ENCODE assay signal across 15 mouse cellular contexts in genomic region chr16:36808616-36809015, GRCm38 (mm10).
"Had no signal": no experiment of that assay in that cellular context is flagged by ENCODE, and none has a peak within 500 bp of the region (broad histone marks: within the 10 kb centered on the region; RNA-seq: fewer than 3 reads in every experiment).

No protein-coding gene starts in this region.

- H3K9me3 ChIP-seq: intestine, embryonic 15.5 days; limb, embryonic 15.5 days; liver, embryonic 13.5 days; lung, embryonic 15.5 days; megakaryocyte, embryonic 14.5 days; neural tube, embryonic 13.5 days; stomach, embryonic 15.5 days had no signal

- H3K9ac ChIP-seq: intestine, embryonic 15.5 days; limb, embryonic 15.5 days; liver, embryonic 13.5 days; liver, postnatal 0 days; lung, embryonic 15.5 days; neural tube, embryonic 13.5 days; stomach, embryonic 15.5 days had no signal

- H3K4me3 ChIP-seq: intestine, embryonic 15.5 days; limb, embryonic 15.5 days; liver, embryonic 13.5 days; lung, embryonic 15.5 days; megakaryocyte, embryonic 14.5 days; neural tube, embryonic 13.5 days; stomach, embryonic 15.5 days had no signal

- H3K27ac ChIP-seq: intestine, embryonic 15.5 days; limb, embryonic 15.5 days; liver, embryonic 13.5 days; lung, embryonic 15.5 days; macrophage; neural tube, embryonic 13.5 days; stomach, embryonic 15.5 days had no signal

- H3K27me3 ChIP-seq: intestine, embryonic 15.5 days; limb, embryonic 15.5 days; liver, embryonic 13.5 days; lung, embryonic 15.5 days; neural tube, embryonic 13.5 days; stomach, embryonic 15.5 days had no signal

- ATAC-seq: intestine, embryonic 15.5 days; liver, postnatal 0 days; midbrain, embryonic 16.5 days had no signal

- DNase-seq: liver, embryonic 13.5 days; liver, postnatal 0 days; lung, postnatal 14 days; right cerebral cortex, postnatal 14 days; thymus, adult 2 months; thymus, postnatal 36 days had no signal

- H3K4me1 ChIP-seq: intestine, embryonic 15.5 days; limb, embryonic 15.5 days; liver, embryonic 13.5 days; lung, embryonic 15.5 days; neural tube, embryonic 13.5 days; stomach, embryonic 15.5 days had no signal

- H3K4me2 ChIP-seq: intestine, embryonic 15.5 days; limb, embryonic 15.5 days; liver, embryonic 13.5 days; lung, embryonic 15.5 days; midbrain, embryonic 11.5 days; neural tube, embryonic 13.5 days; stomach, embryonic 15.5 days had no signal

- H3K36me3 ChIP-seq: intestine, embryonic 15.5 days; limb, embryonic 15.5 days; liver, embryonic 13.5 days; lung, embryonic 15.5 days; neural tube, embryonic 13.5 days; stomach, embryonic 15.5 days had no signal
